Mouse (Mus musculus) kidney, adult 2 months (tissue): ENCODE results near the gene Mpc1.

Experiments used
- CTCF ChIP-seq: fragments of 200-500 bp; conservative IDR thresholded peaks from 2 replicates; pipeline ENCODE4 v1.5.1; 2011; ENCODE audit warnings: low read depth, mild to moderate bottlenecking, control low read depth, low read length, moderate library complexity, mixed read lengths; ENCODE audit not compliant: insufficient read depth, insufficient read length
- POLR2A ChIP-seq: fragments of 200-500 bp; IDR thresholded peaks from one replicate; pipeline ENCODE4 v1.6.1; 2011; ENCODE audit warnings: low read depth, low read length, control low read depth

GRCm38 (mm10) chr17:8286987-8287386 lies 4.3 kb downstream of the Mpc1 start:
- TF ChIP-seq CTCF = no peak
- TF ChIP-seq POLR2A = no peak
